Mouse (Mus musculus): Measurements from ENCODE around the gene Ptbp1.

GRCm38 (mm10) chr10:79824413-79824812, 29.8 kb upstream of the Ptbp1 start:
- no peak for TF ChIP-seq TAL1 (IDR thresholded peaks at IDR 0.05; ENCODE audit: low read length)
- TF ChIP-seq GATA1 (IDR thresholded peaks at IDR 0.05; ENCODE audit: low read length): no peak

All from erythroblast, embryonic 14.5 days (primary cell).